Mouse (Mus musculus) retina, adult 2 months (tissue): ENCODE data around the gene Lbx2.

Experiments
- DNase-seq: peaks from one replicate; pipeline ENCODE4 v3.0.0-alpha.2; 2012; ENCODE audit warnings: low read depth, low spot score

Lbx2 gene

DNA sequence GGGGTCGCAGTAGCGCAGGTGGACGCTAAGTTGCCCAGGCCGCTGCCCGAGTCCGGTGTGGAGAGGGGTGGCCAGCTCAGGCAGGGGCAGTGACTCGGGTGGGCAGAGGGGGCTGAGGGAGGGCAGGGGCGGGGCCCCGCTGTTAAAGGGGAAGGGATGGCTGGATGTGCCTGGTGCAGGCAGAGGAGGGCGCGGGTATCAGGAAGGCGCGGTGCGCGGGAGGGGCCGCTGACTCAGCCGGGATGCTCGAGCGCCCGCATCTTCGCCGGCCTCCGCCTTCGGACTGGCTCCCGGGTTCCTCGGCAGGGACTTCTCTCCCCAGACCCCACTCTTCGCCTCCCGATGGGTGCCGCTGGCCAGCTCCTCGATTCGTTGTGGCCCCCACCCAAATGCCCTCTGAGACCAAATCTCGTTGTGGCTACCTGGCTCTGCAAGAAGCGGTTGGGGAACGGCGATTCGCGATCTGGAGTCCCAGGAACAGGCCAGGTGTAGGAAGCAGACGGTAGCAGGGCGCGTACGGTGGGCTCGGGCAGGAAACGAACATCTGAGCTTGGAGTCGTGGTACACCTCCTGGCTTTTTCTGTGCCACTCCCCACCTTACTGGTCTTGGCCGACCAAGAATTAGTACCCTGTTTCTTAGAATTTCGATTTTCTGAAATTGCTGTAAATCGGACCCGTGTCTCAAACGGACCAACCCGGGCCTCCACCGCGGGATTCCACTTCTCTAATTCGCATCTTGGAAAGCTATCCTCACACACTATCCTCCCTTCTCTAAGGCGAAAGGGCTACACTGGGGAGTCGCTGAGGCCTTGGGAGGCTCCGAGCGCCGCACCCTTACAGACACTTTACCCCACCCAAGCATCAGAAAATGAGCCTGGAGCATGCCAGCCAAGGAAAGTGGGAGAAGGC, 15.6 kb upstream of the Lbx2 start:
- peak; percentile 56 for DNase-seq

DNA sequence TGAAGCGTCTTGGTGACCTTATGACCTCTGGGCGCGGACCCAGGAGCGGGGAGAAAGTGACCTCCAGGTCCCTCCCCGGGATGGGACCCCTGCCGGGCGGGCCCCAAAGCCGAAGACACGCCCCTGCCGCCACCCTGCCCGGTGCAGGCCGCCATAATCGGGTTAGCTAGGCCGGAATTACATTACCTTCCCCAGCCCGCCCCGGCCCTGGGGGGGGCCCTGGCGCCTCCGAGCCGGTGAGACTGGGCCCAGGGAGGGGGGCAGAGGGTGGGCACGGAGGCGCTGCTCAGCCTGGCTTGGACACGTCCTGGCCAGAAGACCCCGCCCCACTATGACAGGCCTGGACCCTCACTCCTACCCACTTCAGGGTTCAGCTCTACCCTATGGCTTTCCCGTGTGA, 14.9 kb upstream of the Lbx2 start:
- DNase-seq, result peak; percentile 64

DNA sequence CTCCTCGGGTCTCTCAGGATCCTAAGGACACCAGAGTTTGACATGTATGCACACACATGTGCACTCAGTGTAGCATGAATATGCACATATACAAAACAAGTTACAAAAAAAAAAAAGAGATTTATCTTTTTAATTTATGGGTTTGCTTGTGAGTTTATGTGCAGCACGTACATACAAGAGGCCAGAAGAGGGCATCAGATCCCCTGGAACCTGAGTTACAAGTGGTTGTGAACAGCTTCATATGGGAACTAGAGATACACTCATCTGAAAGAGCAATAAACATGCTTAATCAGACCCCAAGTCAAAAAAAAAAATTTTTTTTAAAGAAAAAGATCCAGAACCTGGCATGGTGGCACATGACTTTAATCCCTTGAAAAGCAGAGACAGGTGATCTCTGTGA, 11.2 kb upstream of the Lbx2 start:
- no peak for DNase-seq

DNA sequence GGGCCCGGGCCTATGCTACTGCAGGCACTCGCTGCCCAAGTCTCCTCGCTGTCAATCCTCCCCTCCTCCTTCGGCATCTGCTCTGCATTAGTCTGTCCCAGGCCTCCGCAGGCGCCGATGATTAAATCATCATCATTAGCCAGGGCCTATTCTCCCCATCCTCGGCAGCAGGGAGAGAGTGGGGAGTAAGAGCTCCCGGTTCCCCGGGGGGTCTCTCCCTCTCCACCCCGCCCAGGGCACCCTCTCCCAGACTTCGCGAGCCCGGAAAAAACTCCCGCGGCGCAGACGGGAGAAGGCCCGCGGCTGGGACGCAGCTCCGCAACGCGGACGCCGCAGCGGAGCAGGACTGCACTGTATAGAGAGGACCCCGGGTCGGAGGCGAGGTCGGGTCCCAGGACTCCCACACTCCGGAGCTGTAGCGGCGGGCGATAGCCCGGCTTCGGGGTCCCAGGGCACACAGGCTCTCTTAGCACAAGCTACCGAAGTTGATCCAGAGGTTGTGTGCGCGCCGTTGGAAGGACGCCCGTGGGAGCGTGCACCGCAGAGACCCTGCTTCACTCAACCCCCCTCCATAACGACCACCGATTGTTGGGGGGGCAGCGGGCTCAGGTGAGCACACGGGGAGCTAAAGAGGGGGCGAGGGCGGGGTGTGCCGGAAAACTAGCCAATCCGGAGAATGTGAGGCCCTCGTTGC, 8.4 kb upstream of the Lbx2 start, which contains the start of gene Pcgf1:
Gene Pcgf1, plus strand, starts transcription at position 240 of the 694 bp plus-strand sequence.
- no peak for DNase-seq

DNA sequence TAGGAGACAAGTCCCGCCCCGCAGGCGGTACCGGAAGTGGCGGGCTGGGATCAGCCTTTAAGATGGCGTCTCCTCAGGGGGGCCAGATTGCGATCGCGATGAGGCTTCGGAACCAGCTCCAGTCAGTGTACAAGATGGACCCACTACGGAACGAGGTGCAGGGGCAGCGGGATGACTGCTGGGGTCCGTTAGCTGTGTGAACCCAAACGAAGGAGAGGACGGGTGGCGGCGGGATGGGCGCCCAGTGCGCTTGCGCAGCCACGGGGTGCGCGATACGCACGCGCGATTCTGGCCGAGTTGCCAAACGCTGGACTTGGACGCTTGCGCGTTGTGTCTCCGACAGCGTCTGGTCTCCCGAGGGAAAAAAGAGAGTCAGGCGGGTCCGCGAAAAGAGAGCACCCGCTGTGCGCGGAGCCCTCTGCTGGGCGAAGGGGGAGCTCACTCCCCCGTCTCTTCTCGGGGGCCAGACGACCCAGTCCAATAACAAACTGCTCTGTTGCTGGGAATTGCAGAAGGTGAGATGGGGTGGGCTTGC, 7.8 kb upstream of the Lbx2 start:
- DNase-seq, result peak; percentile 98

DNA sequence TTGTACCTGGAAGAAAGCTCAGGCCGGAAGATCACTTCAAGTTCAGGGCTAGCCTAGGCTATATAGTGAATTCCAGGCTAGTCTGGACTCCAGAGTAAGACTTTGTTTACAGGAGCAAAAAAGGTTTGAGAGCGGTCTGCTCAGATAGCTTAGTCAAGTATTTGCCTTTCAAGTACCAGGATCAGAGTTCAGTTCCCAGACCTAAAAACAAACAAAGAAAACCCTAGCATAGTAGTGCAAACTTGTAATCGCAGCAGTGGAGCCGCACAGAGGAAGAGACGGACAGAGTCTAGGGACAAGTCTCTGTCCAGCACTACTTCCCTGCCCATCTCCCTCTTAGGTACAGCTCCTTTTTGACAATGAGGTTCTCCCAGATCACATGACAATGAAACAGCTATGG, 6.0 kb upstream of the Lbx2 start:
- no peak for DNase-seq

DNA sequence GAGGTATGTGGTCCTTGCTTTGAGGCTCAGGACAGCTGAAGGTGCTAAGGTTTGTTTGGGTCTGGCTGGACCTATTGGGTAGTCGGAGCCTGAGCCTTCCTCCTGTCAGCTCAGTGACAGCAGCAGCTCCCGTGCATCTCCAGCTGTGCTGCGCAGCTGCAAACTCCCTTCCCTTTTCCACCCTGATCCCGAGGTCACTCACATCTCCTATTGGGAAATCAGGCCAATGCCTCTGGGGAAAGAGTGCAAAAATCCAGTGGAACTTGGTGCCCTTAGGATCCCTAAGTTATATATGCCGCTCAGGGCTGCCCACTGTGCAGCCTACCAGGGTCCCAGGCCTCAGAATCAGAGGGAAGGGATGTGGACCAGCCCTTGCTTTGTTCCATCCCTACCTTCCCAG, 2.7 kb upstream of the Lbx2 start:
- no peak for DNase-seq

DNA sequence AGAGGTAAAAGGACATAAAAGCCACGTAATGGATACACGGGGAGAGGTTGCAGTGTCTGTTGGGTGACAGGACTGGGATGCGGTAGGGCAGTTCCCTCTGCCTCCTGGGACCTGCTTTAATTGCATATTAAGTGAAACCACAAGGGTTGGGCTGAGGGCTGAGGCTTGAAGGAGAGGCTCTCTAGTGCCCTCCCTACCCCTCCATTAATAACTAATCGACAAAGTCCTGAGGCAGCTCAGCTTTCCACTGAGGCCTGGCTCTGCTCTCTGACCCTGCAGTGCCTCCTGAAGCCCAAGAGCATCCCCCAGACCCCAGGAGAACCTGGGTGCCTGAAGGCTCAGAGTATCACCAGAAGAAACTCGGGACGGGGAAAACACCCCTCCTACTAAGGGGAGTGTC, 1.7 kb upstream of the Lbx2 start:
- no peak for DNase-seq

DNA sequence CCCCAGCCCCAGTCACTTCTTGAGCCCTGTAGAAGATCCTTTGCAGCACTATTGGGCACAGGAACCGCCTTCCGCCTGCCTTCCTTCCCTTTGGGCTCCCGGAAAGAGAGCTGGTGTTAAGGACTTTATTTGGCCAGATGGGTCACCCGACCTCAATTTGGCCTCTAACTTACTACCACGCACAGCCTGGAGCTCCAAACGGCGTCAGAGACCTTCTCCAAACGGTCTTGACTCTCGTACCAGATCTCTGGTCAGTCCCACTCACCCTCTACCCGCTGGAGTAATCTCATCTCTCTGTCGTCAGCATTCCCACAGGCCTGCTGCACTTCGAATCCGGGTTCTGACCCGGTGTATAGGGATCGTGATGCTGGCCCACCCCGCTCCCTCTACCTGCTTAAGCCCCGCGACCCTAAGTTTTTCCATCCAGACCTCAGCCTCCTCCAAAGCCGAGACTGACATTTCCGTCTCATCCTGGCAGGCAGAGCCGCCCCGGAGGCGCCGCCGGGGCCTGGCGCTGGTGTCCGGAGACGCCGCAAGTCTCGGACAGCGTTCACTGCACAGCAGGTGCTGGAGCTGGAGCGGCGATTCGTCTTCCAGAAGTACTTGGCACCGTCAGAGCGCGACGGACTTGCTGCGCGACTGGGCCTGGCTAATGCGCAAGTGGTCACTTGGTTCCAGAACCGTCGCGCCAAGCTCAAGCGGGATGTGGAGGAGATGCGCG, 1.2 kb downstream of the Lbx2 start:
- no peak for DNase-seq

DNA sequence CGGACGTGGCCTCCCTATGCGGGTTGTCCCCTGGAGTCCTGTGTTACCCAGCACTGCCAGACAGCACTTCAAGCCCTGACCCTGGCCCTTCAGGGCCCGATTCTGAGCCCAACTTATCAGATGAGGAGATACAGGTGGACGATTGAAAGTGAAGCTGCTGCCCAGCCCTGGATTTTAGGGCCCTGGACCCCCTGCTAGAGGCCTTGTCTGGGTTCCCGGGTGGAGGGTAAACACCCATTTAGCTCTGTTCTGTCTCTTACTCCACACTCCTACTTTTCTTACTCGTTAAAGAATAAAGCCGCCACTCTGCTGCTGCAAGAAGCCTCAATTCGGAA, 1.7 kb downstream of the Lbx2 start:
- DNase-seq, result no peak

DNA sequence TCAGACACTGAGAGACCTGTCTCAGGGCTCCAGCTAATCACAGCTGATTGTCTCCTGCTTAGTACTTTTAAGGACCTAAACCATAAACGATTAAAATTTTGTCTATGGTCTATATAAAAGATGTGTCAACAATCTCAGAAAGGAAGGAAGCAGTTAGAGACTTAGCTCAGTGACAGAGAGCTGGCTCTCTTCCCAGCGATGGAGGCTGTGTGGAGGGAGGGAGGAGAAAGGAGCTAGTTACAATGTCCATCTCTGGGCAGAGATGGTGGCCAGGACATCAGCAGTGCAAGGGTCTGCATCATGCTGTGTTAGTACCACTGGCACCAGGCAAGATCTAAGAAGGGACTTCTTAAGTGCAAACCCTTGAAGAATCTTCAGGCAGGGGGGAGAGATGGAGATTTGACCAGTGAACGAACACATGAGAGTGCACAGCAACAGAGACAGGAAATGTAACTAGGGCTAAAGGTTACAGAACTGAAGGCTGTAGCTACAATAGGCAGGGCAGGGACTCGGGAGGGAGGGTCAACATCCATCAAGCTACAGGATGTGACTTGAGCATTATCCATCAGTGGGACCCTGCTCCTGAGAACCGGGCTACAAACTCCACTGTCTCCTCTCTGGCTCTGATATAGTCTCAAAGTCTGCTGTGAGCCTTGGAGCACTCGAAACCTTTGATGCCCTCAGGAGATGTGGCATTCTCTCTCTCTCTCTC, 6.4 kb downstream of the Lbx2 start:
- no peak for DNase-seq

DNA sequence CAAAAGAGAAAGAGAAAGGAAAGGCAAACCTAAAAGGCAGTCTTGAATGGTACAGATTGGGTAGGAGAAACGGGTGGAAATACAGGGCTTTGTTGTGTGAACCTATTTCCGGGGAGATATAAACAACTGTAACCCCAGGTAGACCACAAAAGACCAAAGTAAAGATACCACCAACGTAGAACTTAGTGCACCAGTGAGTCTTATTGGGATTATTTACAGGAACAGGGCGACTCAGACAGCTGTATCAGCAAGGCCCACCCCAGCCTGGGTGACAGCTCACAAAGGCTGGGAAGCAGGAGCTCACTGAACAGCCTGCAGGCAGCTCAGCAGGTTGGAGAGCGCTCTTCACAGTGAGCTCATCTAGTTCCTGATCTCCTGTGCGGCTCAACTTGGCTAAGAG, 9.8 kb downstream of the Lbx2 start:
- DNase-seq, result no peak

DNA sequence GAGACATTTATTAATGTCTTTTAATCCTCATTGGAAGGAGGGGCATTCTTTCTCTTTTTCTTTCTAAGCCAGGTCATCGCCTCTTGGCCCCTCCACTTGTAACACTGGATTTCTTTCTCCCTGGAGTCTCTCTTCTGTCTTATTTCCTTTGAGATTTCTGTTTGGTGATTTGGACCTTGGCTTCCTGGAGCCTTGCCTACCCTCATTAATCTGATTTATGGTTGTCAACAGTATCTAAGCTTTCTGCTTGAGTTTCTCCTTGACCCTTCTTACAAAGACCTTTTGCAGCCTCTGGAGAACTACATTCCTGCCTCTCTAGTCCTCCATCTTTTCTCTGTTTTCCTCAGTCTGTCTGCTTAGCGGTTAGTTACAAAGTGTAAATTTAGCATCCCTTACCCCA, 12.2 kb downstream of the Lbx2 start:
- DNase-seq, result no peak

DNA sequence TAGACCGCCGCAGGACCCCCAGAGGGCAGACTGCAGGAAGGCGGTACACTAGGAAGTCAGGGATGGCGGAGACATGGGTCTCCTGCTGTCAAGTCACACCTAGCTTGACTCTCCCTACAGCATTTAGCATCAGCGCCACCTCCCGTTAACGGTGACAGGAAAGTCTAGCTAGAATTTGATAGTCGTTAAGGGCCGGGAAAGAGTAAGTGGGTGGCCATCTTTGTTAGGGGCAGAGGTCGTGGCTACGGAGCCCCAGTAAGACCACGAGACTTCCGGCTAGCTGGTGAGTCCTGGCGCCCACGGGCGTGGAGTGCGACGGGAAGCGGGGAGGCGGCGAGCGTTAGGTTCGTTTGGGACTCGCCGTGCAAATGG, 15.1 kb downstream of the Lbx2 start, which contains the start of the genes Ccdc142 and Gm42688:
Gene Ccdc142, plus strand, starts transcription at position 286 of the 372 bp plus-strand sequence.
Gene Gm42688, plus strand, starts transcription at position 302 of the 372 bp plus-strand sequence.
- peak; percentile 82 for DNase-seq

DNA sequence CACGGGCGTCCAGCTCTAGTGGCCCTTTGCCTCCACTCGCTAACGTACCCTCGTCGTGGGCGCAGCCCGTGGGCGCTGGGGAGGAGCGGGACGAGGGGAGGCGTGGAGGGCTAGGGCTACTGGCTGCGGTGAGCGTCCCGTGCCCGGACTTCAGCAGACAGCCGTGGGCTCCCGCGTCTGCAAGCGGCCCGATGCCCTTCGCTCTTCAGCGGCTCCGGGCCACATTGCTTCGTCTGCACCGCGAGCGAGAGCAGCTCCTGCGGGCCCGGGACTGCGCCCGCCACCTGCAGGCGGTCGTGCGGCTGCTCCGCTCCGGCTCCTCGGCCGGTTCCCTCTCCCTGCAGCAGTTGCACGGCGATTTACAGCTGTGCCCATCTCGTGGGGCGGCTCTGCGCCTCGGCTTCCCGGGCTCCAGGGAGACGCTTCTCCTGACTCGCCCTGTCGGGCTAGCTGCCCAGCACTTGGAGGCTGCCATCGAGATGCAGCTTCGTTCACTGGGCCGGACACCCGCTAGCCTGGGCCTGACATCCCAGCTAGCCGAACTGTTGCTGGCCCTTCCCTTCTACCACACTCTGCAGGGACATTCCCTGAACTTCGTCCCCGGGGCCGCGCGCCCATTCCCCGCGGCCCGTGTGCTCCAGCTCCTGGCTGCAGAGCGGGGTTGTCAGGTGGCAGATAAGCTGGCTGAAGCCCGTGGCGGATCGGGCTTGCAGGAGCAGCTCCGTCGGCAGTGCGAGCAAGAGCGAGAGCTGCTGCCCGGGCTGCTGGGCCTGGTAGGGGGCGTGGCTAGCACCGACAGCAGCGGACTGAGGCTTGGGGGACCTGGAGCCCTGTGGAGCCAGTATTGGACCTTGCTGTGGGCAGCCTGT, 15.8 kb downstream of the Lbx2 start:
- DNase-seq, result peak; percentile 25

DNA sequence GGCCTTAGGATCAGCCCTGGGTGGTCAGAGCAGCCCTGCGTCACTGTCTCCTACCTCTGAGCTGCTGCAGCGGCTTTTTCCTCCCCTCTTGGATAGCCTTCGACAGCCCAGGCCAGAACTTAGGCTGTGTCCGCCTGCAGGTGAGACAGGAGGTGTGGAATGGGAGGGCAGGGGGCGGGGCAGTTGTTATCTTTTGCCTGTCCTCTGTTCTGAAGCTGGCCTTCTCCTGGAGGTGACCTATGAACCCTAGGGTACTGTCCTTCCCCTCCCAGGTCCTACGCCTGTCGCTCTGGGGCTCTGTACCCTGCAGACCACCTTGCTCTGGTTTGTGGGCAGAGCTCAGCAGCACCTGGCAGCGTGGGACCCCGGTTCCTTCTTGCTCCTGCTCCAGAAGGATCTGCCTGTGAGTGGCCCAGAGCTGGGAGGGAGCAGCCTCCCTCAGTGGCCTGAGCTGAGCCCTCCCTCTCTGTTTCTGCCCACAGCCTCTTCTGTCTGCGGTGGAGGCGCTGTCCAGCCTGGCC, 17.0 kb downstream of the Lbx2 start:
- no peak for DNase-seq

DNA sequence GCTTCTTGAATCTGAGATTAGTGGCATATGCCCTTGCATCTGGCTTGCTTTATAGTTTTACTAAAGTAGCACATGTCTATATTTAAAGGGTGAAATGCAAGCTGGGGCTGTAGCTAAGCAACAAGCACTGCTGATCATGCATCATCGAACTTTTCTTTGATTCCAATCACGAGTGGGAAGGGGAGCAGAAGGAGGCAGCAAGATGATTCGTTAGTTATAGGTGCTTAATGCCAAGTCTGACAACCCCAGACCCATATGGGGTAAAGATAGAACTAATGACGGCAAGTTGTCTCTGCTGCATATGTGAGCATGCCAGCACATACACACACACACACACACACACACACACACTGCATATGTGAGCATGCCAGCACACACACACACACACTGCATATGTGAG, 18.0 kb downstream of the Lbx2 start:
- no peak for DNase-seq

DNA sequence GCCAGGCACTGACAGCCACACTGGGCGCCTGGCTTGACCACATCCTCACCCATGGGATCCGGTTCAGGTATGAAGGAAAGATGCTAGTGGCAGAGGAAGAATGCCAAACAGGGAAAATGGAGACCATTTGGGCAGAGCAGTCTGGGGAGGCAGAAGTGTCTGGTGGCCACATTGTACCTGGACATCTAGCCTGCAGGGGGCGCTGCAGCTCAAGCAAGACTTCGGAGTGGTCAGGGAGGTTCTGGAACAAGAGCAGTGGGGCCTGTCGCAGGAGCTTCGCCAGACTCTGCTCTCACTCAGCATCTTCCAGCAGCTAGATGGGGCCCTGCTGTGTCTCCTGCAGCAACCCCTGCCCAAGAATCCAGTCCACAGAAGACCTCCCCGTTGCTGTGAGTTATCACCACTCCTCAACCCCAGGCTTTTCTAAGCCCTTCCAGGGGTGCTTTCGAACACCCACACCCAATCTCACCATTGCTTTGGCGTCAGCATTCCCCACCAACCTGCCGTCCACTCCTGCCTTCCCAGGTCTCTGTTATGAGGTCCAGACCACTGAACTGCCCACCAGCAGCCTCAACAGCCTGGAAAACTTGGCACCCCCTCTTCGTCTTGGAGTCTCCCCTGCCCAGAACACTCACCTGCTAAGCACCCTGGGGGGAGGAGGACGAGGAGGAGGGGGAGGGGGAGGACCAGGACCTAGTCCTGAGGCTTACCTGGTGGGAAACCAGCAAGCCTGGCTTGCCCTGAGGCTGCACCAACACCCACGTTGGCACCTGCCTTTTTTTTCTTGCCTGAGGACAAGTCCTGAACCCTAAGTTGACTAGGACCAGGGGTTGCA, 21.6 kb downstream of the Lbx2 start:
- peak; percentile 18 for DNase-seq
